Mouse (Mus musculus): ENCODE measurements around the gene Col13a1. TPM values are rescaled to one million over a fixed set of nuclear protein-coding genes. Genes with fewer than 3 reads are reported as not detected.
A peak's percentile ranks its signal among the peaks of the same experiment; 100 is the strongest.

Col13a1 gene
- polyA plus RNA-seq, 1 experiment from 2014 or later: not detected

DNA sequence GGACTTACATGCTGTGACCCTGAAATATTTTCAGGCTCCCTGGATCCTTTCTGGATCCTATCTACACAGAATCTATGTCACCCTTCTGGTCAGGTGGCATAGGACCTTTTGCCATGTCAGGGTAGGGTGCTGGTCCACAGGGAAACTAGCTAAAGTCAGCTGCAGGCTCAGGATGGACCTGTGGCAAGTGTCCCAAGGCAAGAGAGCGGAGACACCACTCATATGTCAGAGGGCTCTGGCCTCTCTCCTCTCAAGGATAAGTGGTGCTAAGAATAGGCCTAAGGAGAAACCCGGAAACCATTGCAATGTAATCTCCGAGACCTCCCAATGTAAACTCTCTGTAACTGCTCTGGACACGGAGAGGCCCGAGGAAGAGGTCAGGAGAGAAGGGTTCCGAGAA, 80.8 kb downstream of the Col13a1 start:
- DNase-seq (ENCODE audit: low read depth, low spot score) (no peak), ATAC-seq (no peak)
- no peak for TF ChIP-seq CTCF (IDR thresholded peaks at IDR 0.05)
- in situ Hi-C loops (cut with MboI; ENCODE audit: low pct_unique_long_range_greater_than_20kb): no loop called here
- H3K27me3 ChIP-seq: peaks cover 4% of the 10 kb centered on the region
- POLR2A ChIA-PET: no interaction called here
- CTCF ChIA-PET: interaction anchor here (1.3 kb wide), 1 partner anchor 9 kb away, joined by 3 read pairs; no protein-coding TSS in a partner anchor

GRCm38 (mm10) chr10:61894564-61894963, 84.3 kb downstream of the Col13a1 start:
- in situ Hi-C loops (cut with MboI; ENCODE audit: low pct_unique_long_range_greater_than_20kb): no loop called here
- TF ChIP-seq CTCF (IDR thresholded peaks at IDR 0.05): no peak
- CTCF ChIA-PET: no interaction called here
- POLR2A ChIA-PET: no interaction called here
- peaks cover 10% of the 10 kb centered on the region for H3K27me3 ChIP-seq
- ATAC-seq: no peak
- DNase-seq (ENCODE audit: low read depth, low spot score): no peak

DNA sequence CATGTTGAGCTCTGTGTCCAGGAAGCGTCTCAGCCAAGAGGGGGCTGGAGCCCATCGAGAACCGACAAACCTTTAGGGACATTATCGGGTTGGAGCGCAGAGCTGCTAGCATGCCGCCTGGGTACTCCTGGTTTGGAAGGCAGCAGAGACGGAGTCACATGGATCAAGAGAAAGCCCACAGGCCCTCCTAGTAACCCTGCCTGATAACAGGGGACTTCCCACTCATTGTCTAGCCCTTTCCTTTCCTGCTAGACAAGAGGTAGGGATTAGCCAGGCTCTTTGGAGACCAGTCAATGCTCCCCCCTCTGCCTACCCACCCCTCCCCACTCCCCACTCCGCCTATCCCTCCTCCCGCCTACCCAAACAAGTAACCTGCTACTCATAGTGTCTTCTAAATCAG, 87.8 kb downstream of the Col13a1 start:
- CTCF ChIA-PET: no interaction called here

GRCm38 (mm10) chr10:61890294-61890693, 88.6 kb downstream of the Col13a1 start:
- peaks cover 16% of the 10 kb centered on the region for H3K27me3 ChIP-seq
- ATAC-seq: no peak
- in situ Hi-C loops (cut with MboI; ENCODE audit: low pct_unique_long_range_greater_than_20kb): no loop called here
- POLR2A ChIA-PET: no interaction called here
- TF ChIP-seq CTCF (IDR thresholded peaks at IDR 0.05): no peak
- DNase-seq (ENCODE audit: low read depth, low spot score): no peak
- CTCF ChIA-PET: interaction anchor here (0.9 kb wide), 1 partner anchor 43 kb away, joined by 3 read pairs; no protein-coding TSS in a partner anchor

More for the DNA sequence above, 87.8 kb downstream of the Col13a1 start:
- in situ Hi-C loops (cut with MboI; ENCODE audit: low pct_unique_long_range_greater_than_20kb): no loop called here
- ATAC-seq (no peak), DNase-seq (ENCODE audit: low read depth, low spot score) (no peak)
- POLR2A ChIA-PET: no interaction called here
- peaks cover 16% of the 10 kb centered on the region for H3K27me3 ChIP-seq
- no peak for TF ChIP-seq CTCF (IDR thresholded peaks at IDR 0.05)

GRCm38 (mm10) chr10:61879427-61879826, 99.5 kb downstream of the Col13a1 start:
- CTCF ChIA-PET: no interaction called here
- in situ Hi-C loops (cut with MboI; ENCODE audit: low pct_unique_long_range_greater_than_20kb): no loop called here
- DNase-seq (ENCODE audit: low read depth, low spot score): no peak
- TF ChIP-seq CTCF (IDR thresholded peaks at IDR 0.05): no peak
- H3K27me3 ChIP-seq: peaks cover 37% of the 10 kb centered on the region
- POLR2A ChIA-PET: no interaction called here
- no peak for ATAC-seq

DNA sequence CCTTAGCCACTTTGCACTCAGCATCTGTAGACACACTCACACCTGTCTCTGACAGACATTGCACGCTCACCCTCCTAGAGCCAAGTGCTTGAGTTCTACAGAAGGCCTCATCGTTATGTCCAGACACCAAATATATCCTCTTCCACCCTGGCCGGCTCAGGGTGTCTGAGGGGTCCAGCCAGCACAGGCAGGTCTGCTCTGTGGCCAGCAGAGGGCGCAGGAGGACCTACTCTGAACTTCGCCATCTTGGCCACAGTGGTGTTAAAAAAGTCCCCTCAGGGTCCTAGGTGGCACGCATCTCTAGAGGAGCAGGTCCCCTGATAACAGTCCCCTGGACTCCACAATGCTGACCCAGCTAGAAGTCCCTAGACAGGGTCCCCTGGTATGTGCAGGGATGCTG, 101.1 kb downstream of the Col13a1 start:
- ATAC-seq (no peak), DNase-seq (ENCODE audit: low read depth, low spot score) (no peak)
- peak; percentile 80 for TF ChIP-seq CTCF (IDR thresholded peaks at IDR 0.05)
- CTCF ChIA-PET: no interaction called here
- H3K27me3 ChIP-seq: peaks cover 33% of the 10 kb centered on the region
- POLR2A ChIA-PET: no interaction called here
- in situ Hi-C loops (cut with MboI; ENCODE audit: low pct_unique_long_range_greater_than_20kb): no loop called here

DNA sequence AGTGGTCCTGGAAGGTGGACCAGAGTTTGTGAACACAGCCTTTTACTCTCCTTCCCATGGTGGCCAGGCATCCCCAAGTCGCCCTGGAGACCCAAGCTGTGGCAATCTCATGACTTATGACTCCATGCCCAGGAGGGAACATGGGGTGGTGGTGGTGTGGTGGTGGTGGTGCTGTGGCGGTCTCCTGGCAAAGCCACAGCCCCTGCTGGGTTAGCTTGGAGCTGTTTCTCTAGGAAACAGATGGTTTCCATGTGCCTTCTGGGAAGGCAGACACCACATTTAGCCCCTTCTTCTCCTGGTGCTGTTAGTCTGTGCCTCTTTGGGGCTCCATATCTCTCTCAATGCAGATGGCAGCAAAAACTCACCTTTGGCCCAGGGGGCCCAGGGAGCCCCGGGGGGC, 109.1 kb downstream of the Col13a1 start:
- peaks cover 34% of the 10 kb centered on the region for H3K27me3 ChIP-seq
- no peak for TF ChIP-seq CTCF (IDR thresholded peaks at IDR 0.05)
- ATAC-seq: no peak
- POLR2A ChIA-PET: no interaction called here
- DNase-seq (ENCODE audit: low read depth, low spot score): no peak
- in situ Hi-C loops (cut with MboI; ENCODE audit: low pct_unique_long_range_greater_than_20kb): no loop called here
- CTCF ChIA-PET: no interaction called here

DNA sequence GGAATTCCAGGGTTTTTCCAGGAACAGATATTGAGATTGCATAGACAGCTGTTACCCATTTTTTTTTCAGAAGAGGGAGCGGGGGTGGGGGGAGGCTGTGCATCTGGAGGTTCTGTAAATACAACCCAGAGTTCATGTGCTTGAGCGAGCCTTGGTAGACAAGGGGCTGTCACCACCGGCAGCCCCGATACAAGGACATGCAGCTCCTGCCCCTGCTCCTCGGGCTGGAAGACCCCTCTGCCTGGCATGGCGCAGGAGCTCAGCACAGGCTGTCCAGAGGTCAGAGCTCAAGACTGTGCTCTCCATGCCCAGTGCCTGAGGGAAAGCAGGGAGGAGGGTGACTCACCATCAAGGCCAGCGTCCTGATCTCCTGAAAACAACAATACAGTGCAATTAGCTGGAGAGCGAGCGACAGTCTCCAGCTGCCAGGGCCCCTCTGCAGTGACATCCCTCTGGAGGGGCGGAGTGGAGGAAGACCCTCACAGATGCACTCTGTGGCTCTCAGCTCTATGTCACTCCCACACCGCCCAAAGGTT, 112.8 kb downstream of the Col13a1 start:
- CTCF ChIA-PET: no interaction called here
- in situ Hi-C loops (cut with MboI; ENCODE audit: low pct_unique_long_range_greater_than_20kb): no loop called here
- peaks cover 21% of the 10 kb centered on the region for H3K27me3 ChIP-seq
- POLR2A ChIA-PET: no interaction called here
- DNase-seq (ENCODE audit: low read depth, low spot score) (no peak), ATAC-seq (no peak)
- TF ChIP-seq CTCF (IDR thresholded peaks at IDR 0.05): no peak

DNA sequence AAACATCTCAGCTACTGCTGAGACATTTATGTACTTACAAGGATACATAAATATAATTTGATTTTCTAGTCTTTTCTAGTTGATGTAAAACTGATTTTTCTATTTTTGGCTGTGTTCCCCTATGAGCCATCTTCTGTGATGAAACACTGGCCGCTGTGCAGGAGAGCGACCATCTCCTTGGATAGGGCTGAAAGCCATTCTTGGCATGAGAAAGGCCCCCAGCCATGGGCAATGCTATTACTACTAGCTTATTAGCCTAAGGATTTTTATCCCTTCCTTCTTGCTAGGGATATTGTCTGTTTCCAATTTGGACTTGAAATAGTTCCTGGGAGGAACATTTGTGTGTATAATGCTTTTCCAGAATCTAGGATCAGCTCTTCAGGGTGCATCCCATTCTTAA, 119.5 kb downstream of the Col13a1 start:
- no peaks in the 10 kb centered on the region for H3K27me3 ChIP-seq
- ChIA-PET POLR2A (no interaction called here), CTCF (no interaction called here)
- ATAC-seq: no peak
- DNase-seq (ENCODE audit: low read depth, low spot score): no peak
- TF ChIP-seq CTCF (IDR thresholded peaks at IDR 0.05): no peak
- in situ Hi-C loops (cut with MboI; ENCODE audit: low pct_unique_long_range_greater_than_20kb): no loop called here

- POLR2A ChIA-PET: no interaction called here
- H3K27me3 ChIP-seq: peaks cover 18% of the 10 kb centered on the region
- DNase-seq (ENCODE audit: low read depth, low spot score): no peak
- no peak for ATAC-seq
- in situ Hi-C loops (cut with MboI; ENCODE audit: low pct_unique_long_range_greater_than_20kb): no loop called here
- CTCF ChIA-PET: no interaction called here
- no peak for TF ChIP-seq CTCF (IDR thresholded peaks at IDR 0.05)
Observed at GRCm38 (mm10) chr10:61855139-61855675, 123.7 kb downstream of the Col13a1 start.

GRCm38 (mm10) chr10:61852824-61853223, 126.1 kb downstream of the Col13a1 start:
- ATAC-seq (no peak), DNase-seq (ENCODE audit: low read depth, low spot score) (no peak)
- TF ChIP-seq CTCF (IDR thresholded peaks at IDR 0.05): no peak
- ChIA-PET POLR2A (no interaction called here), CTCF (no interaction called here)
- in situ Hi-C loops (cut with MboI; ENCODE audit: low pct_unique_long_range_greater_than_20kb): no loop called here
- H3K27me3 ChIP-seq: peaks cover 25% of the 10 kb centered on the region

DNA sequence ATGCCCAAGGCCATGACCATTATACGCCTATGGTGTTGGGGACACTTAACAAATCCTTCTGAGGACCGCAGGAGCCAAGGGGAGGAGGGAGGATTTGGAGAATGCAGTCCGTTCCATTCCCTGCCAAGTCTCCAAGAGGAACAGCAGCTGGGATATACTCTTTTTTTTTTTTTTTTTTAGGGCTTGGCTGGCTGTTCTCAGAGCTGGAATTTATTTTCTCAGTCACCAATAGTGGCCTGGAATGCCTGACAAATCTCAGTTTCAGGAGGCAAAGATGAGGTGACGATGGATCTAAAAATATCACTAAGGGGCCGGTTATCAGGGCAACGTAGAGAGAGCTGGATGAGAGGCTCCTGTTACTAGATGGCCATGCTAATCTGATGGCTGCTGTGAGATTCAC, 130.4 kb downstream of the Col13a1 start:
- ChIA-PET CTCF (no interaction called here), POLR2A (interaction anchor here (0.6 to 0.7 kb wide), 2 partner anchors 25 to 393 kb away, joined by 3 to 6 read pairs; no protein-coding TSS in a partner anchor)
- in situ Hi-C loops (cut with MboI; ENCODE audit: low pct_unique_long_range_greater_than_20kb): no loop called here
- ATAC-seq: no peak
- TF ChIP-seq CTCF (IDR thresholded peaks at IDR 0.05): no peak
- peaks cover 31% of the 10 kb centered on the region for H3K27me3 ChIP-seq
- no peak for DNase-seq (ENCODE audit: low read depth, low spot score)
